Mouse (Mus musculus) hindbrain, embryonic 13.5 days (tissue): Measurements from ENCODE around the gene Wdr83os. TPM values are rescaled to one million over a fixed set of nuclear protein-coding genes. Genes with fewer than 3 reads are reported as not detected.

Experiments used
- ATAC-seq: fragments of 200-750 bp; cut with Nextera tagmentation; 2 replicates; pipeline ENCODE4 v1.8.0; 2017; ENCODE audit warnings: moderate TSS enrichment; ENCODE audit not compliant: low FRiP score
- H3K27ac ChIP-seq: fragments of 300-500 bp; sonication (generic); 2 replicates; pipeline ENCODE4 v1.5.1; 2015; ENCODE audit warnings: inconsistent platforms, mild to moderate bottlenecking, moderate library complexity
- H3K27me3 ChIP-seq: fragments of 300-500 bp; sonication (generic); 2 replicates; pipeline ENCODE4 v1.6.1; 2015; ENCODE audit warnings: mild to moderate bottlenecking, inconsistent platforms
- H3K36me3 ChIP-seq: fragments of 300-500 bp; sonication (generic); 2 replicates; pipeline ENCODE4 v1.6.1; 2015; ENCODE audit warnings: mild to moderate bottlenecking, inconsistent platforms
- H3K4me1 ChIP-seq: fragments of 300-500 bp; sonication (generic); replicated peaks from 2 replicates; pipeline ENCODE4 v1.6.1; 2015; ENCODE audit warnings: inconsistent platforms
- H3K4me2 ChIP-seq: fragments of 300-500 bp; sonication (generic); 2 replicates; pipeline ENCODE4 v1.6.1; 2015; ENCODE audit warnings: inconsistent platforms, mild to moderate bottlenecking, moderate library complexity
- H3K4me3 ChIP-seq: fragments of 300-500 bp; sonication (generic); 2 replicates; pipeline ENCODE4 v1.5.1; 2015; ENCODE audit warnings: mild to moderate bottlenecking, inconsistent platforms
- H3K9ac ChIP-seq: fragments of 300-500 bp; sonication (generic); 2 replicates; pipeline ENCODE4 v1.6.1; 2015; ENCODE audit warnings: mild to moderate bottlenecking, inconsistent platforms
- H3K9me3 ChIP-seq: fragments of 300-500 bp; sonication (generic); 2 replicates; pipeline ENCODE4 v1.6.1; 2016; ENCODE audit warnings: inconsistent platforms
- WGBS: fragments of 180-500 bp; shearing (Covaris S2); methylation state at CpG from one replicate; pipeline ENCODE4 v1.1.7; 2015; 5-methylcytosine and 5-hydroxymethylcytosine counted together
- polyA plus RNA-seq: library from polyadenylated mRNA; unstranded; fragments of >200 nt; fragmentation: Nextera tagmentation; extraction: Ambion mirVana; gene quantifications from 2 replicates; pipeline ENCODE4 v1.2.1, GENCODE M21; 2015

Gene Wdr83os
- polyA plus RNA-seq, 1 experiment from 2014 or later: 112 TPM

DNA sequence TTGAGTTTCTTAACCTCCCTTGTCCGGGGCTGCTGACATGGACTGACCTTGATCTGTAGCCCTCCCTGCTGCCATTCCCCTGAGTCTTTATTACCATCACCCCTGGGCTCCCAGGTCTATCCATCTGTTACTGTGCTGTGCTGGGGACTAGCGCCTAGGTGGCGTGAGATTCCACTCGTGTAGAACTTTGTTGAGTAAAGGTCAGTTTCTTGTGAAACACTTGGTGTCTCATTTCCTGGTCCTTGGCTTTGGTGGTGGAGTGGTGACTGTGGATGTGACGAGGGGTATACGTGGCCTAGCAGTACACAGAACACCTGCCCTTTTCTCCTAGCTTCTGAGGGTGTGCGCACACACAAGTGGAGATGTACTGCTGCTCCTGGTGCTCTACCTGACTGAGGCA is 23.2 kb upstream of the Wdr83os start:
- no peak for ATAC-seq
- peaks cover 22% of the 10 kb centered on the region for H3K4me1 ChIP-seq
- no peak overlapping the region for H3K4me3 ChIP-seq
- no peak overlapping the region for H3K4me2 ChIP-seq
- no peaks in the 10 kb centered on the region for H3K27me3 ChIP-seq
- no peak overlapping the region for H3K9ac ChIP-seq
- H3K27ac ChIP-seq: no peak overlapping the region
- no peaks in the 10 kb centered on the region for H3K9me3 ChIP-seq
- H3K36me3 ChIP-seq: peaks cover 57% of the 10 kb centered on the region
- 87% methylated on average over 7 of the region's 7 CpGs for WGBS

DNA sequence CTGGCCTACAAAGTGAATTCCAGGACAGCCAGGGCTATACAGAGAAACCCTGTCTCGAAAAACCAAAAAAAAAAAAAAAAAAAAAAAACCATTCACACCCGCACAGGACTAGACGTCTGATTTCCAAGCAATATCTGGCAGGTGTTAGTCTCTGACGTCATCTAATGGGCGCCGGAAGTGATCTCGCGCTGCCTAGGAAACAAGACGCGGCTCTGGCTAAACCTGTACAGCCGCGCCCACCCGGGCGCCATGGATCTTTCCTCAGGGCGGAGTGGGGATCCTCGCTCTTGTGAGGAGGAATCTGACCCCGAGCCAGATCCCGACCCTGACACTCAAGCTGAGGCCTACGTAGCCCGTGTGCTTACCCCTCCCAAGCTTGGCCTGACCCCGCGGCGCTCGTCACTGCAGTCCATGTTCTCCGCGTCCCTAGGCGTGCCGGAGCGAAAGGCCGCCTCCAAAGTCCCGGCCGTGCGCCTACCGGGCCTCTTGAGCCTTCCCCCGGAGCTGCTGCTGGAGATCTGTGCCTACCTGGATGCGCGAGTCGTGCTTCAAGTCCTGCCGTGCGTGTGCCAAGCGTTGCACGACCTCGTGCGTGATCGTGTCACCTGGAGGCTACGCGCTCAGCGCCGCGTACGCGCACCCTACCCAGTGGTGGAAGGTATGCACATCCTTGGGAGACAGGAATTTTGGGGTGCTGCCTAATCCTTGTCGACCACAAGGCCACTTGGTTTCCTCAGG is 20.5 kb upstream of the Wdr83os start, which contains the start of gene Fbxw9:
Gene Fbxw9 (plus strand): TSS at position 177 of the 738 bp plus-strand sequence.
- Histone ChIP-seq H3K27me3 (no peaks in the 10 kb centered on the region), H3K4me3 (peak within 1 kb of the TSS; percentile 94), H3K9ac (peak within 1 kb of the TSS; percentile 91), H3K9me3 (no peaks in the 10 kb centered on the region), H3K36me3 (peaks cover 46% of the 10 kb centered on the region), H3K4me1 (peaks cover 24% of the 10 kb centered on the region), H3K4me2 (peak within 1 kb of the TSS; percentile 95), H3K27ac (peak within 1 kb of the TSS; percentile 70)
- 0% methylated on average over 53 of the region's 53 CpGs for WGBS
- peak; percentile 92 for ATAC-seq

DNA sequence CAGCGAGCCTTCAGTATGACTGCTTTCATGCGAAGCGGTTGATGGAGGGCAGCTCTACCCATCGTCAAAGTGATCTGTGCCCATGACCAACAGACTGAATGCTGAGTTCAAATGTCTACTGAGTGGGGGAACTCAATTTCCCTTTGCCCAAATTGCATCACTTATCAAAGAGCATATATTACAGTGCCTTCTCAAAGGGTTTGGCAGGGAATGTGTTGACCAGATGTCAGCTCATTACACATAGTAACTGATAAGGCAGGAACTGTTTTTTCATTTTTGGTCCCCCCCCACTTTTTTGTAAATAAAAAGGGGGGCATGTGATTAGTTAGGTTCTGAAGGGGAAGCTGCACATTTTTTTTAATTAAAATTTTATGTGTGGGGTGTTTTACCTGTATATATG is 17.9 kb upstream of the Wdr83os start:
- ATAC-seq: no peak
- Histone ChIP-seq H3K27ac (no peak overlapping the region), H3K4me2 (peak overlapping the region; percentile 95; the same call in 1 of the 2 replicates), H3K4me3 (no peak overlapping the region), H3K27me3 (no peaks in the 10 kb centered on the region), H3K9me3 (no peaks in the 10 kb centered on the region), H3K36me3 (peaks cover 47% of the 10 kb centered on the region), H3K4me1 (peaks cover 24% of the 10 kb centered on the region), H3K9ac (no peak overlapping the region)
- 94% methylated on average over 4 of the region's 4 CpGs for WGBS

DNA sequence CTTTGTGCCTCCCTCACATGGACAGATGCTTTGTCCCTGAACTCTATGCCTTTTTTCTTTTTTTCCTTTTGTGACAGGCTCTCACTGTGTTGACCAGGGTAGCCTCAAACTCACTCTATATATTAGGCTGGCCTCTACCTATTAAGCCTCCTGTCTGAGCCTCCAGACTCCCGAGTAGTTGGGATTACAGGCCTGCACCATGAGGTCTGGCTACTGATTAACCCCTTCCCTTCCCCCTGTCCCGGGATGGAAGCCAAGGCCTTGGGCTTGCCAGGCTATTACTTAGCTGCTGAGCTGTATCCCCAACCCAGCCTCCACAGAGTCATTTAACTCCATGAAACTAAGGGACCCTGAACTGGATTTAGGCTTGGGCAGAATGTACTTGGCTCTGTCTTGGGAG is 15.3 kb upstream of the Wdr83os start:
- Histone ChIP-seq H3K9me3 (no peaks in the 10 kb centered on the region), H3K4me1 (peaks cover 24% of the 10 kb centered on the region), H3K27ac (no peak overlapping the region), H3K36me3 (peaks cover 62% of the 10 kb centered on the region), H3K4me2 (no peak overlapping the region), H3K4me3 (no peak overlapping the region), H3K9ac (no peak overlapping the region), H3K27me3 (no peaks in the 10 kb centered on the region)
- WGBS: 43% methylated on average over 2 of the region's 2 CpGs
- no peak for ATAC-seq

DNA sequence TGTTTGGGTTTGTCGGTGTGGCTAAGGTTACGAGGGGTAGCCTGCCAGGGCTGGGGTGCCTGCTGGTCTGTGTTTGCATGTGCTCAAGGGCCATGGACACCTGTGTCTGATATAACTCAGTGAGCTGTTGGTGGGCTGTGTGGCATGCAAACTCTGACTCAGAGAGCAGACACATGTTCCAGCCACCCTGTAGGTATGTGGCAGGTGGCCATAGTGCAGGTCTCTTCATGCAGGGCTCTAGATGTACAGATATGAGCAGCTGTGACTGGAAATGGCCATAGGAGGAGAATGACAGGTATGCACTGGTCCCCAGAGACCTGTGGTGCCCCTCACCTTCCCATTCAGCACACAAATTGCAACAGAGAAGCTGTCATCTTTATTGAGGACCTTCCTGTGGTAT is 13.4 kb upstream of the Wdr83os start:
- Histone ChIP-seq H3K27ac (no peak overlapping the region), H3K4me2 (no peak overlapping the region), H3K9me3 (no peaks in the 10 kb centered on the region), H3K27me3 (no peaks in the 10 kb centered on the region), H3K4me1 (peaks cover 14% of the 10 kb centered on the region), H3K36me3 (peaks cover 58% of the 10 kb centered on the region), H3K9ac (no peak overlapping the region), H3K4me3 (no peak overlapping the region)
- WGBS: 91% methylated on average over 2 of the region's 2 CpGs
- ATAC-seq: no peak

DNA sequence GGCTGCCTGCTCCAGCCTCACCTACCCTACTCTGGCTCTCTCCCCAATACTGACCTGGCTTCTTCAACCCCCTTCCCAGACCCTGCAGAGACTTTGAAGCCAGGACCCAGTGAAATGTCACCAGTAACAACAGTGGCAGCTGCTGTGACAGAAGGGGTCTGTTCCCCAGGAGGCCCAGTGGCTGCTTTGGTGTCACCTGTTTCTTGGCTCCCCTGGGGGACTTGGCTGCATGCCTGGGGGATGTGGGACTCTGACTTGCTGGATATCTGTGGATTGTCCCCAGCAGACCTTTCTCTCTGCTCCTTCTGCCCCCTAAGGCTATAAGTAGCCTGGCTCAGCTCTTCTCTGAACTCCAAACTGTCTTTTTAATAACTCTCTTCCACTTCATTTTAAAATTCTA is 12.6 kb upstream of the Wdr83os start, which contains the start of gene Gm5741:
Gene Gm5741 (minus strand): TSS at position 1 of the 400 bp plus-strand sequence.
- no peak for ATAC-seq
- Histone ChIP-seq H3K9ac (peak within 1 kb of the TSS; percentile 35; the same call in 1 of the 2 replicates), H3K27ac (no peak within 1 kb of the TSS), H3K4me3 (no peak within 1 kb of the TSS), H3K9me3 (no peaks in the 10 kb centered on the region), H3K4me1 (peaks cover 17% of the 10 kb centered on the region), H3K4me2 (no peak within 1 kb of the TSS), H3K36me3 (peaks cover 50% of the 10 kb centered on the region), H3K27me3 (no peaks in the 10 kb centered on the region)

DNA sequence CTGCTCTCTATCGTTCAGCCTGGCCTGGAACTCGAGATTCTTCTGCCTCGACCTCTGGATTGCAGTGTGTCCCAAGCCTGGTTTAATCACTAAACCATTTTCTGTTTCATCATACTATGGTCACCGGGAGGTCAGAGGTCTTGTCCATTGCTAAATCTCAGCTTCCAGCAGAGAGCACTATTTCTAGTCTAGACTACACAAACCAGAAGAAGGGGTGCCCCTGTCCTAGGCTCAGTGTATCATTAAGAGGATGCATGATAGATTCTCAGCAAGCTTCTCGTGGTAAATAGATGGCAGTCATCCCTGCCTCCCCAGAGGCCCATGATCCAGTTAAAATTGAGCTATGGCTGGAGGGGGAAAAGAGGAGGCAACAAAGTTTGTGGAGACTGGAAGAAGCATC is 9.5 kb upstream of the Wdr83os start:
- H3K4me3 ChIP-seq: peak overlapping the region; percentile 87
- peaks cover 22% of the 10 kb centered on the region for H3K4me1 ChIP-seq
- H3K27me3 ChIP-seq: no peaks in the 10 kb centered on the region
- peak overlapping the region; percentile 89; the same call in 1 of the 2 replicates for H3K9ac ChIP-seq
- peak overlapping the region; percentile 68 for H3K4me2 ChIP-seq
- no peaks in the 10 kb centered on the region for H3K9me3 ChIP-seq
- H3K27ac ChIP-seq: peak overlapping the region; percentile 94
- ATAC-seq: no peak
- H3K36me3 ChIP-seq: peaks cover 61% of the 10 kb centered on the region
- WGBS: 86% methylated on average over 5 of the region's 5 CpGs

DNA sequence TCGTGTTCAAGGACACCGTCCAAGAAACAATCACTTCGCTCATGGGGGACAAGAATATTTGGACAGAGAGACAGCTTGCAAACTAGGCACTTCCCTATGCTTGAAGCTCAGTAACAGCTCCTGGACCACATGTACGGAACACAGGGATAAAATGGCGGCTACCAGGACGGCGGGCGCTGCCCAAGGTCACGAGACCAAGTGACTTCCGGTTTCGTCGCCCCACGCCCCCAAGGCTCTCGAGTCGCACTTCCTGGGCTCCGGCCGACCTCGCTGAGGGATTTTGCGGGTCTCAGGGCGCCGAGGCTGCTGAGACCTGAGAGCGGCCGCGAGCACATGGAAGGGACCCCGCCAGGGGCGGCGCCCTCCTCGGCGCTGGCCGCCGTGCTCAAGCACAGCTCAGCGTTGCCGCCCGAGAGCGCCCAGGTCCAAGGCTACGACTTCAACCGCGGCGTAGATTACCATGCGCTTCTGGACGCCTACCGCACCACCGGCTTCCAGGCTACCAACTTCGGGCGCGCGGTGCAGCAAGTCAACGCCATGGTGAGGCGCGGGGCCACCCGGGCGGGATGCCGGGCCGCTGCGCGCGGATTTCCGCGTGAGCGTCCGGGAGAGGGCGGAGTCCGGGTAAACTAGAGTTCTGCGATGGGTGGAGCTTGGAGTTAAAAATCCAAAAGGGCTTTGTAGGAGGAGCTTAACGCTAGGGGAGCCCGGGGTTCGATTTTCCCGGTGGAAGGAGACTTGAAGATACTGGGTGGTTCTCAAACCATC is 8.8 kb upstream of the Wdr83os start, which contains the start of gene Dhps:
Gene Dhps (plus strand): TSS at position 244 of the 768 bp plus-strand sequence.
- H3K9me3 ChIP-seq: no peaks in the 10 kb centered on the region
- peak within 1 kb of the TSS; percentile 89 for H3K9ac ChIP-seq
- H3K27me3 ChIP-seq: no peaks in the 10 kb centered on the region
- H3K27ac ChIP-seq: peak within 1 kb of the TSS; percentile 94
- H3K4me1 ChIP-seq: peaks cover 23% of the 10 kb centered on the region
- ATAC-seq: peak; percentile 89
- peaks cover 61% of the 10 kb centered on the region for H3K36me3 ChIP-seq
- peak within 1 kb of the TSS; percentile 87 for H3K4me3 ChIP-seq
- WGBS: under 1% methylated on average over 68 of the region's 68 CpGs
- peak within 1 kb of the TSS; percentile 68 for H3K4me2 ChIP-seq

DNA sequence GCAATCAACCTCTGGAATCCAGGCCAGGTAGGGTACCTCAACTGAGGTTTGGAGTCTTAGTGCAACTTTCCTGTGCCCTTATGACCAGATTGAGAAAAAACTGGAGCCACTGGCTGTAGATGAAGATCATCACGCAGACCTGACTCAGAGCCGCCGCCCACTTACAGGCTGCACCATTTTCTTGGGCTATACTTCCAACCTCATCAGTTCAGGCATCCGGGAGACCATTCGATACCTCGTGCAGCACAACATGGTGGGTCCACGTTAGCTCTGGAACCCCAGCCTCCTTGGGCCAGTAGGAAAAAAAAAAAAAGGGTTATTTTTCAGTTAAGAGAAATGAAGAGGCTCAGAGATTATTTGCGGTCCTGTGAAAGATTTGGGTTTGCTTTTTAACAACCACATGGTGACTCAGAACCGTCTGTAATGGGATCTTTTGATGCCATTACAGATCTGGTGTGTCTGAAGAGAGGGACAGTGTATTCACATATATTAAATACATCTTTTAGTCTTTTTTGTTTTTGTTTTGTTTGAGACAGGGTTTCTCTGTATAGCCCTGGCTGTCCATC is 8.1 kb upstream of the Wdr83os start:
- Histone ChIP-seq H3K27ac (peak overlapping the region; percentile 94), H3K4me2 (peak overlapping the region; percentile 68), H3K36me3 (peaks cover 54% of the 10 kb centered on the region), H3K27me3 (no peaks in the 10 kb centered on the region), H3K4me1 (peaks cover 25% of the 10 kb centered on the region), H3K9ac (peak overlapping the region; percentile 89), H3K4me3 (peak overlapping the region; percentile 87), H3K9me3 (no peaks in the 10 kb centered on the region)
- WGBS: 47% methylated on average over 9 of the region's 9 CpGs
- ATAC-seq: no peak

DNA sequence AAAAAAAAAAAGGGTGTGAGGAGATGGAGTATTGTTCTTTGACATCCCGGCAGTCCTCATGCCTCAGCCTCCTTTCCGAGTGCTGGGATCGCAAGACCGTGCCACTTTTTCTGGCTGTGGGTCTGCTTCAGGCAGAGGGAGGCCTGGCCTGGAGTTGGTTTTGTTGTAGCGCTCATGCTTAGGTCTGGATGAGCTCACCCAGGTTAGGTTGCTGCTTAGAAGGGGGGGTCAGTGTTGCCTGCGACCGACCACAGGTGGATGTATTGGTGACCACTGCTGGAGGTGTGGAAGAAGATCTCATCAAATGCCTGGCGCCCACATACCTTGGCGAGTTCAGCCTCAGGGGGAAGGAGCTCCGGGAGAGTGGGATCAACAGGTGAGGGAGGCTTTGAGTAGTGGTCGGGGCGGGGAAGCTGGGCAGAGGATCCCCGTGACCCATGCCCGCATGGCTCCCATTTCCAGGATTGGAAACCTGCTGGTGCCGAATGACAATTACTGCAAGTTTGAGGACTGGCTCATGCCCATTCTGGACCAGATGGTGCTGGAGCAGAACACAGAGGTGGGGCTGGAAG is 7.4 kb upstream of the Wdr83os start:
- no peak overlapping the region for H3K4me3 ChIP-seq
- H3K27me3 ChIP-seq: no peaks in the 10 kb centered on the region
- no peaks in the 10 kb centered on the region for H3K9me3 ChIP-seq
- H3K4me2 ChIP-seq: peak overlapping the region; percentile 68
- no peak overlapping the region for H3K27ac ChIP-seq
- peaks cover 25% of the 10 kb centered on the region for H3K4me1 ChIP-seq
- no peak for ATAC-seq
- H3K9ac ChIP-seq: no peak overlapping the region
- WGBS: 93% methylated on average over 15 of the region's 15 CpGs
- H3K36me3 ChIP-seq: peaks cover 51% of the 10 kb centered on the region

DNA sequence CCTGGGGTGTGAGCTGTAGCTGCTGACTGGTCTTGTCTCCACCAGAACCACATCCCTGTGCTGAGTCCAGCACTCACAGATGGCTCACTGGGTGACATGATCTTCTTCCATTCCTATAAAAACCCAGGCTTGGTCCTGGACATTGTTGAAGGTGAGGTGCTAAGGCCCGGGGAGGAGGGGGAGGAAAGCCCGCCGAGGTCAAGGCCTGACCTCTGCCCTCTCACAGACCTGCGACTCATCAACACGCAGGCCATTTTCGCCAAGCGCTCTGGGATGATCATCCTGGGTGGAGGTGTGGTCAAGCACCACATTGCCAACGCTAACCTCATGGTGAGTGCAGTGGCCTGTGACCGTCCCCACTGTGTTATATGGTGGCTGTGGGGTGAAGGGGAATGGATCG is 6.4 kb upstream of the Wdr83os start:
- H3K36me3 ChIP-seq: peaks cover 49% of the 10 kb centered on the region
- WGBS: 84% methylated on average over 10 of the region's 10 CpGs

DNA sequence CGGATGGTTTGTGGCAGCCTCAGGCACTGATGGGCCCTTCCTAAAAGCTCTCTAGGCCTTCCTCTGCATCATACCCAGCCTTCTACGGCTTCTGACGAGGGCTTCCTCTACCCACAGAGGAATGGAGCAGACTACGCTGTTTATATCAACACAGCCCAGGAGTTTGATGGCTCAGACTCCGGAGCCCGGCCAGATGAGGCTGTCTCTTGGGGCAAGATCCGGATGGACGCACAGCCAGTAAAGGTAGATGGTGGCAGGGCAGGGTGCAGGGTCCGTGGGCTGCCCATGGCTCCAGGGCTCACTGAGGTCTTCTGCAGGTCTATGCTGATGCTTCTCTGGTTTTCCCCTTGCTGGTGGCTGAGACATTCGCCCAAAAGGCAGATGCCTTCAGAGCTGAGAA is 5.9 kb upstream of the Wdr83os start:
- no peak for ATAC-seq
- Histone ChIP-seq H3K27me3 (no peaks in the 10 kb centered on the region), H3K9me3 (no peaks in the 10 kb centered on the region), H3K4me2 (no peak overlapping the region), H3K27ac (no peak overlapping the region), H3K4me3 (no peak overlapping the region), H3K9ac (no peak overlapping the region), H3K4me1 (peaks cover 29% of the 10 kb centered on the region), H3K36me3 (peaks cover 48% of the 10 kb centered on the region)
- 97% methylated on average over 10 of the region's 10 CpGs for WGBS

More for the DNA sequence above, 6.4 kb upstream of the Wdr83os start:
- H3K27me3 ChIP-seq: no peaks in the 10 kb centered on the region
- H3K27ac ChIP-seq: no peak overlapping the region
- peaks cover 25% of the 10 kb centered on the region for H3K4me1 ChIP-seq
- H3K4me2 ChIP-seq: no peak overlapping the region
- H3K9me3 ChIP-seq: no peaks in the 10 kb centered on the region
- no peak overlapping the region for H3K9ac ChIP-seq
- no peak for ATAC-seq
- H3K4me3 ChIP-seq: no peak overlapping the region
